Mouse (Mus musculus): ENCODE results near the gene Farsa. TPM values are rescaled to one million over a fixed set of nuclear protein-coding genes. Genes with fewer than 3 reads are reported as not detected.

Gene Farsa
- total RNA-seq, 1 experiment from 2014 or later = 108 TPM

DNA sequence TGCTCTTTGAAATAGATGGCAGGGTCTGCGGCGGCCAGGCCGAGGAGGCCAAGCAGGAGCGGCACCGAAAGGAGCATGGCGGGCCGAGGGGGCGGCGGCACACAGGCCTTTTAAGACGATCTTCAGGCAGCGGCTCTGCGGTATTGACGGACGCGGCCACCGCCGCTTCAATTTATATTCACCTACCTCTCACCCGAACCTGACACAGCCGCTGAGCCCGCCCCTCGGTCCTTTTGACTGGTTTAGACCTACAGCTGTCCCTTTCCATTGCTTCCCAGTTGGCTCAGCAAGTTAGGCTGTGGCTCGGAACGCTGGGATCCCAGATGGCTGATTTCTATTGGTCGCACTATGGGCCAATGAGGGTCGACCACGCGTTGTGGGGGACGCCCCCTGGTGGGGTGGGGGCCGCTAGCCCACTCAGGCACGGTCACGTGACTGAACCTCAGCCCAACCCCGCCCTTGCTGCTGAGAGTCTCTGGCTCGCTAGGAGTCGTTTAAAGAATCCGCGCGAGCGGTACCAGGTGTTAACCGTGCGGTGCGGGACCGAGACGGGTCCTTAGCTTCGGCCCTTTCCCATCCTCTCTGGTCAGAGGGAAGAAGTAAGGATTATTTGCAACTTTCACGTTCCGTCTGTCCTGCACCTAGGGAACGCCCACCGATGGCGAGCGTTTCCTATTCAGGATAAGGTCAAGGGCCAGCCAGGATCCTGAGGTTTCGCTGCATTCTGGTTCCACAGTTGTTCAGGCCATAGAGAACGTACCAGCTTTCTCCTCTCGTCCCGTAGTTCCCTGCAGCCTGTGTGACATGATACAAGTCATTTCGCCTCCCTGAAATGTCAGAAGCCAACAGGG lies 9.8 kb upstream of the Farsa start, which contains the start of gene Calr:
Calr (minus strand) TSS at position 213 of the 851 bp plus-strand sequence.
- peak; percentile 92 to 93 for ATAC-seq (replicated peaks in 1 of 2; ENCODE audit: insufficient read depth in 1 of 2, low FRiP score in 2 of 2, low TSS enrichment in 1 of 2, low read depth in 1 of 2, poor library complexity in 2 of 2, severe bottlenecking in 2 of 2)

DNA sequence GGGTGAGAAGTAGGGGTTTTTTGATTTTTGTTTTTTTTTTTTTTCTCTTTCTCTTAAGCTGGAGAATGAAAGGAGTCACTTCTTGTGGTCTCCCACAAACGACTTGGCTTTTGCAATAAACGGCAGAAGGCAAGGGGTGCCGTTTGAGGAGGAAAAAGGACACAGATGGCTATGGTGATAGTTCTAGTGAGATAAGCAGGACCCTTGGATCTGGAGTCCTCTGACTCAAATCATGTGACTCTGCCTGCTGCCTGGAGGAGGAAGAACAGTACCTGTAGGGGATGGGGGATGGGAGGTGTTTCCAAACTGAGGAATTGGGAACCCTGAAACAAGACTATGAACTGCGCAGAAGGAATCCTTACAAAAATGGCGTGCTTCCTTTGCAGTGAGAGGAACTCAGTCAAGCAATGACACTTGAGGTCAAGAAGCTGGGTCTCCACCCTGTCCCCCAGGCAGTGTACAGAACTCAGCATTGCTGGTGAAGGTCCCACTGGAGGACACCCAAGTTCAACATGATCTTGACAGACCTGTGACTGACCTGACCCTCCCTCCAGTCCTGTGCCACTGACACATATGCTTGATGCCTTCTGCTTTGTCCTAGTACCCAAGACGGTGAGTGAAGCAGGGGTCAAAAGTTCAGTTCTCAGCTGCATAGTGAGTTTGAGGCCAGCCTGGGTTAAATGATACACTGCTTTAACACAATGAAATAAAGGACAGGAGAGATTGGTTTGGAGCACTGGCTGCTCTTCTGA lies 8.9 kb upstream of the Farsa start:
- ATAC-seq (replicated peaks in 1 of 2; ENCODE audit: insufficient read depth in 1 of 2, low FRiP score in 2 of 2, low TSS enrichment in 1 of 2, low read depth in 1 of 2, poor library complexity in 2 of 2, severe bottlenecking in 2 of 2) = peak; percentile 34 to 54

DNA sequence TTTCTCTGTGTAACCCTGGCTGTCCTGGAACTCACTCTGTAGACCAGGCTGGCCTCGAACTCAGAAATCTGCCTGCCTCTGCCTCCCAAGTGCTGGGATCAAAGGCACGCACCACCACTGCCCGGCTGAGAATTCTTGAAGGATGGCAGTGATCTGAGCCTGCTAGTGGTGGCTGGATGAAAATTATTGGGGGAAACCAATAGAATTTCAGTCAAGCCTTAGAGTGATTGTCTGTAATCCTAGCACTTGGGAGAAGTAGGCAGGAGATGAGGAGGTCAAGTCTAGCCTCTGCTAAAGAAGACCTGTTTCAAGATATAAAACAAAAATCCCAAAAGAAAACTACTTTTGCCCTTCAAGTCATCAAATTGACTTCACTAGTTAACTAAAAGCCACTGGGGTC lies 355 bp upstream of the Farsa start:
- no peak for ATAC-seq (replicated peaks in 1 of 2; ENCODE audit: insufficient read depth in 1 of 2, low FRiP score in 2 of 2, low TSS enrichment in 1 of 2, low read depth in 1 of 2, poor library complexity in 2 of 2, severe bottlenecking in 2 of 2)

DNA sequence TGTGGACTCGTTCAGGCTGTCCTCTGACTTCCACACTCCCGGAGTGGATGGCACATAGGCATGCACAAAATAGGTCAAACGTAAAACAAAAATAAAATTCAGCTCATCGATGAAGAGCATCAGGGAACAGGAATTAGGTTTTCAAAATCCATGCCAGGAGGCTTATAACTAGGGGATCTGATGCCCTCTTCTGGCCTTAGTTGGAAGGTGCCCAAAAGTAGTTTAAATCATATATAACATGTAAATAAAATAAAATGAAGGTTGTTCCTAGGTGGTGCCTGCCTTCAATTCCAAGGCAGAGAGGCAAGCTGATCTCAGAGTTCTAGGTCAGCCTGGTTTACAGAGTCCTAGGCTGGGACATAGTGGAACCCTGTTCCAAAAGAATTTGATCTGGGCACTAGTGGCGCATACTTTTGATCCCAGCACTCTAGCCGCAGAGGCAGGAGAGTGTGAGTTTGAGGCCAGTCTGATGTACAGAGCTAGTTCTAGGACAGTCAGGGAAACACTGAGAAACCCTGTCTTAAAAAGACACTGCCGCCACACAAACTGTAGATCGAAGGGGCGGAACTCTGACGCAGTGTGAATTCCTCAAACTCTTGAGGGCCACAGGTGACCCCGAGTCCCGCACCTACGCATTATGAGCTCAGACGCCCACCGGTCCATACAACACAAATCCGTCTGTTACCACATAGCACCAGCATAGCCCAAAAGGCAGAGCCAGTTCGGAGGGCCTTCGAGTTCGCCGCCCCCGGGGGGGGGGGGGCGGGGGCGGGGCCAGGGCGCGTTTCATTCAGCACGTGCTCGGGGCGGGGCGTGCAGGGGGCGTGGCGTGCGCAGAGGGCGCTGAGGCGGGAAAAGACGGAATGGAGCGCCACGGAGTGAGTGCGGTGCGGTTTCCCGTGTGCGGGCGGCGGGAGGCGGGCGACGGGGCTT lies 14.9 kb downstream of the Farsa start, which contains the start of gene Syce2:
Syce2 (plus strand) TSS at position 736 of the 933 bp plus-strand sequence.
- peak; percentile 74 to 77 for ATAC-seq (replicated peaks in 1 of 2; ENCODE audit: insufficient read depth in 1 of 2, low FRiP score in 2 of 2, low TSS enrichment in 1 of 2, low read depth in 1 of 2, poor library complexity in 2 of 2, severe bottlenecking in 2 of 2)

DNA sequence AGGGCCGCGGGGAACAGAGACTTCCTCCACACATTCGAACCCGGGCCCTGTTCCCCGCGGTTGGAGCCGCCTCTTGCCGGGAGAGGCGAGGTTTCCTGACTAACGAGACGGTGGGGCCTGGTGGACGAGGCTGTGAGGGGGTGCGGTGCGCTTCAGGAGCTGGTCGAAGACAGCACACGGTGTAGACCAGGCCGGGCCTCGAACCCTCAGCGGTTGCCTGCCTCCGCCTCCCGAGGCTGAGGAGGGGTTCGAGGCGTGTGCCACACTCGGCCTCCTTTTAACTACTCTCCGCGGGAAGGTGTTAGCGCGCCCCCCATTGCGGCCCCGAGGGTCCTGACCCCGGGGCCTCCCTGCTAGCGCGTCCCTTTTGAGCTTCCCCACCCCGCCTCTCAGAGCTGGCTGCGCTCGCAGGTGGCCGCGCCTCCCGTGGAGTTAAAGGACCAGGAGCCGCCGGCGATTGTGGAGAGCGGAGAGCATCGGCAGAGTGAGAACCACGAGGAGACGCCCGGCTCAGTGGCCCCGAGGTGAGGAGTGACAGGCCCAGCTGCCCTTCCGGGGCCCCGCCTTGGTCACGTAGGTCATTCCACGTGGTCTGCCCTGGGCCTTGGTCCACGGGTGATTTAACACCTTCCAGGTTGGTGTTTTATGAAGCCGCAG lies 15.6 kb downstream of the Farsa start:
- peak; percentile 4 to 33; a peak in 2 of 4 replicates for ATAC-seq (replicated peaks in 1 of 2; ENCODE audit: insufficient read depth in 1 of 2, low FRiP score in 2 of 2, low TSS enrichment in 1 of 2, low read depth in 1 of 2, poor library complexity in 2 of 2, severe bottlenecking in 2 of 2)

DNA sequence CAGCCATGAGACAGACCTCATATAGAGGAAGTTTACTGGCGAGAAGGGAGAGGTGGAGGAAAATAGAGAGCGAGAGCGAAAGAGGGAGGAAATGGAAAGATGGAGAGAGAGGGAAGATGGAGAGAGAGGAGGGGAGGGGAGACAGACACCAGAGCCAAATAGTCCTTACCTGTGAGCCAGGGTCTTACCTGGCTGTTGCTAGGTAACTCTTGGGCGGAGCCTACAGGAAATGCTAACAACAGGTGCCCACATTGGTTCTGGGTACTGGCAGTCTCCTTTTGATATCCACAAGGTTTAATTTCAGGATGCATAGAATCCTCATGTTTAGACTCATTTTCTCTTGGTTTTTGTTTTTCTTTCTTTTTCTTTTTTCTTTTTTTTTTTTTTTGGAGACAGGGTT lies 16.2 kb downstream of the Farsa start:
- no peak for ATAC-seq (replicated peaks in 1 of 2; ENCODE audit: insufficient read depth in 1 of 2, low FRiP score in 2 of 2, low TSS enrichment in 1 of 2, low read depth in 1 of 2, poor library complexity in 2 of 2, severe bottlenecking in 2 of 2)

DNA sequence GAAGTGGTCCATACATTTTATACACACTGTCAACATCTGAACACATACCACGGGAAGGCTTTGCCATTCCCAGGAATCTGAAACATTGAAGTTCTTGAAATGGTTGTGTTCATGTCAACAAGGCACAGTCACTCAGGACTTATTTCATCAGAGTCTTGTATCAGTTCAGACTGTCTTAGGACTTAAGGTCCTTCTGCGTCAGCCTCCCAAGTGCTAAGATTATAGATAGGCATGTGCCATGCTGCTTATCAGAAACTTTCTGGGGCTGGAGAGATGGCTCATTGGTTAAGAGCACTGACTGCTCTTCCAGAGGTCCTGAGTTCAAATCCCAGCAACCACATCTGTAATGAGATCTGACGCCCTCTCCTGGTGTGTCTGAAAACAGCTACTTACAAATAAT lies 17.6 kb downstream of the Farsa start:
- no peak for ATAC-seq (replicated peaks in 1 of 2; ENCODE audit: insufficient read depth in 1 of 2, low FRiP score in 2 of 2, low TSS enrichment in 1 of 2, low read depth in 1 of 2, poor library complexity in 2 of 2, severe bottlenecking in 2 of 2)

DNA sequence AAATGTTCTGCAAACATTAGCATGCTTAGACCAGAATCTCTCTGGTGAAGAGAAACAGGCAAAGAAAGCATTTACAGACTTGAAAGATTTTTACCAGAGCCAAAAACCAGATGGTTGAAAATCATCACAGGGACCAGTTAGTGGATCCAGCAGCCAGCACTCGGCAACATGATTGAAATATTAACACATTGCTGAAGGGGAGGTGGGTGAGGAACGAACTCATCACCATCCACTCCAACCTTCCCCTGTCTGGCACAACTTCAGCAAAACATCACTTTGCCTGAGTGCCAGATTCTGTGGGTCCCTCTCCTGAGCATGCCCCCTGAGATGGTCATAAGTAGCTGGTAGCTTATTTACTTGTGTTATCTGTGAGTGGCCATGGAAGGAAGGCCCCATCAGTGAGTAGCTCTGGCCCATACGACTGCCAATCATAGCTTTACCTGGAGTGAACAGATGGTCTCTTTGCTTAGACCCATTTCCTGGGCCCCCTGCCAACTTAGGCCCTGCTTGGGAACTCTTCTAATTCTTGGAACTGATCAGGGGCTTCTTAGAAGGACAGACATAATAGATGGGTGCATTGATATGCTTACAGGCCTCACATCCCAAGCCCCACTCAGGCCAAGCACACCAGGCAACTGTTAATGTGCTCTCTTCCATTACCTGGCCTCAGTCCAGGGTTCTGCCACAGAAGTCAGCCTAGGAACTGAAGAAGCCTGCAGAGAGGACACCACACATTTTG lies 20.7 kb downstream of the Farsa start:
- ATAC-seq (replicated peaks in 1 of 2; ENCODE audit: insufficient read depth in 1 of 2, low FRiP score in 2 of 2, low TSS enrichment in 1 of 2, low read depth in 1 of 2, poor library complexity in 2 of 2, severe bottlenecking in 2 of 2) = no peak

DNA sequence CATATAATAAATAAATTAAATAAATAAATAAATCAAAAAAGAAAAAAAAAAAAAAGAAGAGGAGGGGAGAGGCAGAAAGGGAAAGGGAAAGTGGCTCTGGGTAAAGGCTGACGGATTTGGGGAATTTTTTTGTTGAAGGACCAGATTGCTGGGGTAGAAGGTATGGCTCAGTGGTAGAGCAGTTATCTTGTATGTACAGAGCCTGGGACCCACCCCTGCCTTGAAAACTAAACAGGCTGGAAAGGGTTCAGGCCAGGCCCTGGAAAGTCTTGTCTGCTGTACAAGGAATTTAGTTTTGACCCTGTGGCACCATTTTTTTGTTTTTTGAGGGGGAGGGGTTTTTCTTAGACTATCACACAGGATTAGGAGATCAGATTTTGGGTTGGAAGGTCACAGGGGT lies 22.1 kb downstream of the Farsa start:
- ATAC-seq (replicated peaks in 1 of 2; ENCODE audit: insufficient read depth in 1 of 2, low FRiP score in 2 of 2, low TSS enrichment in 1 of 2, low read depth in 1 of 2, poor library complexity in 2 of 2, severe bottlenecking in 2 of 2) = no peak

DNA sequence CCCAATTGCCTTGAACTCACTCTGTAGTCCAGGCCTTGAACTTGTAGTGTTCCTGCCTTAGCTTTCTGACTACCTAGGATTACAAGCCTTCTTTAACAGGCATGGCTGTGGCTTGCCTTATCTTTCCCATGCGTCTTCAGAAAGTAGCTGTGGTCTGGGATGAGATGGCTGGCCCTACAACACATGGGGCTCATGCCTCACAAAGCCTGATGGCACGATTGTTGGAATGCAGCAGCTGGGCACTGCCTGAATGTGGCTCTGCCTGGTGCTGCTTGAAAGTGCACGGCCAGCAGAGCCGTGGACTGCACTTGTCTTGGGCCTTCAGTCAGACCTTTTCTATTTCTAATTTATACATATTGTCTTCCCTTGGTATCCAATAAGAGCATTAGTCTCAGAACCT lies 27.9 kb downstream of the Farsa start:
- no peak for ATAC-seq (replicated peaks in 1 of 2; ENCODE audit: insufficient read depth in 1 of 2, low FRiP score in 2 of 2, low TSS enrichment in 1 of 2, low read depth in 1 of 2, poor library complexity in 2 of 2, severe bottlenecking in 2 of 2)

DNA sequence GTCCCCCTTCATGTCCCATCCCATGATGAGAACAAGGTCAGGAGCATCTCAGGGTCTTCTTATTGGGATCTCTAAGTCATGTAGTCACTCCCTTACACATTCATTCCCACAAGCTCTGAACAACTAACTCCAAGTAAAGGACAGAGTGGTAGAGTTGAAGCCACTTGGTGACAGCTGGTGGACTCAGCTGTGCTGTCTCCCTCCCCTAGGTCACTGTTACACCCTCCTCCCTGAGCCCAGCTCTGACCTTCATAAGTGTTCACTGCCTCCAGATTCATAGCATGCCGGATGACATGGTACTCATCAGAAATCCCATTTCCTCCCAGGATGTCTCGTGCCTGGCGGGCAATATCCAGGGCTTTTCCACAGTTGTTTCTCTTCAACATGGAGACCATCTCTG lies 31.5 kb downstream of the Farsa start:
- no peak for ATAC-seq (replicated peaks in 1 of 2; ENCODE audit: insufficient read depth in 1 of 2, low FRiP score in 2 of 2, low TSS enrichment in 1 of 2, low read depth in 1 of 2, poor library complexity in 2 of 2, severe bottlenecking in 2 of 2)

DNA sequence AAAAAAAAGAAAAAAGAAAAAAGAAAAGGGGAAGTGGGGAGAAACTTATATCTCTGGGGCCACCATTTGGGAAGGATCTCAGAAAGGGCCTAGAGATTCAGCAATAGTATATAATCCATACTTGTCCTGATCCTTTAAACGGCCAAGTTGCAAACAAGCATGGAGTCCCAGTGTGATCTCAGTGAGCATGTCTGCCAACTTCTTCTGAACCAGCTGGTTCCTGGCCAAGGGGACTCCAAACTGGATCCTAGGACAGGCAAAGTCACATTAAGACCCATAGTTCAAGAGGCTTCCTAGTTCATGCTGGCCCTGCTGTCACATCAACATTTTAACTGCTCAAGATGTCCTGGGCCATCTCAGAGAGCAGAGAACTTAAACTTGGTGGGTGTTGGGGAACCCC lies 32.4 kb downstream of the Farsa start:
- ATAC-seq (replicated peaks in 1 of 2; ENCODE audit: insufficient read depth in 1 of 2, low FRiP score in 2 of 2, low TSS enrichment in 1 of 2, low read depth in 1 of 2, poor library complexity in 2 of 2, severe bottlenecking in 2 of 2) = no peak

DNA sequence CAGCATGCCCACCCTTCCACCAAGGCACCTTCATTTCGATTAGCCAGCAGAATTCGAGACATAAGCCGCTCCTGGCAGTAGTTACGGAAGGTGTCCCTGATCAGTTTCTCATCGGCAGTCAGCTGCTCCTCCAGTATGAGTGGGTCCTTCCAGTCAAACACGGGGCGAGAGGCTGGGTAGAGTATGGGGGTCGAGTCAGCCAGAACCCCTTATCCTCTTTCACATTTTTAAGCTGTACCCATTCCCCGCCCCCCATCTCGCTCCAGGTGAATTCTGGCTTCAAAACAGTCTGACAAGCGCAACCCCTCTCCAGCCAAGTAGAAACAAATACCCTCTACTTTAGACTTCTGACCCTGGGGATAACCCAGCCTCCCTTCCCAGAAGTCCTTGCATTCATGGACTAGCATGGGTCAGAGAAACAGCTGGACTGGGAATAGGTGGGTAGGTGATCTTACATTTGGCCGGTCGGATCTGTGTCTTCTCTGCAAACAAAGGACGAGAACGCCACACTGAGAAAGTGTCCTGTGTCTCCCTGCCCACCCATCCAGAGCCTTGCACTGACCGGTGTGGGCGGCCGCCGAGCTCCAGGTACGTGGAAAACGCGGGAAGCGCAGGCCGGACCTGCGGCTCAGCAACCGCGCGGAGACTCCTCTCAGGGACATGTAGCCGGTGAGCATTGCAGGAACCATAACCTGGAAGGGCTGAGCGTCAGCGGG lies 36.4 kb downstream of the Farsa start:
- ATAC-seq (replicated peaks in 1 of 2; ENCODE audit: insufficient read depth in 1 of 2, low FRiP score in 2 of 2, low TSS enrichment in 1 of 2, low read depth in 1 of 2, poor library complexity in 2 of 2, severe bottlenecking in 2 of 2) = no peak

DNA sequence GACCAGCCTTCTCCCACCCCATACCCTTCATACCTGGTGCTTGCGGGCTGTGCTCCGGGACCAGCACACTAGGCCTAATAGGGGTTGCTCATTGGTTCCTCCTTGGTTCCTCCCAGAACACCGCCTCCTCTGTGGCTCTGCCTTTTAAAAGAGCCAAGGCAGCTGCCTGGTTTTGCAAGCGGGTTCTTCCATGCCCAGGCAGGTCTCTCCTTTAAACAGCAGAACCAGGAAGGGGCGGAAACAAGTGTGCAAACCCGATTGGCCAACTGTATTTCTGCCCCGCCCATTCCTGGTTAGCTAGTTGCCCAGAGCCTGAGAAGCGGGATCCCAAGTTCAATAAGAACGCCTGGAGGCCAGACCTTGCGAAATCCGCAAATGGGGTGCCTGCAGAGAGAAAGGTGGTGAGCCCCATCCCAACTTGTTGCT lies 36.9 kb downstream of the Farsa start, which contains the start of gene Gcdh:
Gcdh (minus strand) TSS at position 213 of the 426 bp plus-strand sequence.
- ATAC-seq (replicated peaks in 1 of 2; ENCODE audit: insufficient read depth in 1 of 2, low FRiP score in 2 of 2, low TSS enrichment in 1 of 2, low read depth in 1 of 2, poor library complexity in 2 of 2, severe bottlenecking in 2 of 2) = peak; percentile 99 to 100

DNA sequence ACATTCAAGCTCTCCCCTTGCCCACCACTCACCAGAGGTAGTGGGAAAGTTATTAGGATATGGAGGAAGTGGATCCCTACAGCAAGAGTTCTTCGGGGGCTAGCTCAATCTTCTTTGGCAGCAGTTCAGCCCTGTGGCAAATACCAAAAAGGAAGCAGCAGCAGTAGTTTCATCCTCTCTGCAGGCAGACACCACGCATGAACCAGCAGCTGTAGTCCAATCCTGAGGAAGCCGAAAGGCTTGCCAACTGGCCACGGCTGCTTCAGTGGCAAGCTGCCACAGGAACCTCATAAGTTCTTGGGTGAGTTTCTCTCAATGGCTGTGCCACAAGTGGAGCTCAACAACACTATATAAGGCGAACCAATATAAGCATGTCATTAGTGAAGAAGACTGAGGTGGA lies 39.2 kb downstream of the Farsa start:
- no peak for ATAC-seq (replicated peaks in 1 of 2; ENCODE audit: insufficient read depth in 1 of 2, low FRiP score in 2 of 2, low TSS enrichment in 1 of 2, low read depth in 1 of 2, poor library complexity in 2 of 2, severe bottlenecking in 2 of 2)

DNA sequence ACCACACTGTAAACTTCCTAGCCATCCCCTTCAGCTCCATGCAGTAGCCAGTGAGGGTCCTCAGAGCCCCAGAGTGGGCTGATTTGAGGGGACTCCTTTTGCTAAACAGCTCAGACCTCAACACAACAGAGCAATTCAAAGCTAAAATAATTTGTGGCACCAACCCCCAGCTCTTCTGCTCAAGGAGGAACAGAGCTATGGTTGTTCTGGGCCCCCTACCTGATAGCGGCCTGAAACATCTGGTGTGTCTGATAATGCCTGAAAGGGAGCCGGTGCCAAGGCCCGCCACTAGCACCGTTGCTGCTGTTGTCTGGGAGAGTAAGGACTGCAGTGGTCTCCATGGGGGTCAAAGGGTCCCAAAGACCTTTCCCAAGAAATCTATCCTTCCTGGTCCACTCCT lies 44.3 kb downstream of the Farsa start:
- ATAC-seq (replicated peaks in 1 of 2; ENCODE audit: insufficient read depth in 1 of 2, low FRiP score in 2 of 2, low TSS enrichment in 1 of 2, low read depth in 1 of 2, poor library complexity in 2 of 2, severe bottlenecking in 2 of 2) = no peak
